Mouse (Mus musculus) large intestine, adult 2 months (tissue): ENCODE data around the gene Sart3. TPM values are rescaled to one million over a fixed set of nuclear protein-coding genes. Genes with fewer than 3 reads are reported as not detected.

Experiments
- polyA plus RNA-seq: library from polyadenylated mRNA; depleted of rRNA; stranded (reverse); fragments of >200 nt; gene quantifications from 2 replicates; pipeline ENCODE4 v1.2.3, GENCODE M21; 2012; rRNA removed

Gene Sart3
- polyA plus RNA-seq, 1 experiment = 14.6 TPM

Other genes starting within 250 kb of the Sart3 start
- 5.4 and 12.1 TPM in 2 replicates for gene Cmklr1, start 122.1 kb downstream of the Sart3 start, polyA plus RNA-seq
- not detected in 2 replicates for gene 1700069L16Rik, start 47.7 kb downstream of the Sart3 start, polyA plus RNA-seq
- gene Ficd, start 36.7 kb downstream of the Sart3 start, polyA plus RNA-seq = 4.3 and 5.8 TPM in 2 replicates
- 79.0 and 86.3 TPM in 2 replicates for gene Iscu, start 238 bp upstream of the Sart3 start, polyA plus RNA-seq
- 14.4 and 14.5 TPM in 2 replicates for gene Tmem119, start 28.0 kb upstream of the Sart3 start, polyA plus RNA-seq
- gene Selplg, start 60.1 kb upstream of the Sart3 start, polyA plus RNA-seq = 32.2 and 38.6 TPM in 2 replicates
- gene Coro1c, start 136.2 kb upstream of the Sart3 start, polyA plus RNA-seq = 130 and 171 TPM in 2 replicates
- gene Ssh1, start 221.4 kb upstream of the Sart3 start, polyA plus RNA-seq = 7.4 and 12.1 TPM in 2 replicates
- 4.1 and 12.5 TPM in 2 replicates for gene Dao, start 231.2 kb upstream of the Sart3 start, polyA plus RNA-seq